Mouse (Mus musculus) brain, embryonic 14.5 days (tissue): ENCODE data around the gene Sema4b.

ENCODE experiments used
- CTCF ChIP-seq: fragments of 200-500 bp; IDR thresholded peaks from 2 replicates; pipeline ENCODE4 v1.5.1; 2012; ENCODE audit warnings: inconsistent platforms, mild to moderate bottlenecking, moderate library complexity, borderline replicate concordance; ENCODE audit not compliant: insufficient read depth, insufficient read length; ENCODE audit errors: extremely low read depth
- POLR2A ChIP-seq: fragments of 200-500 bp; IDR thresholded peaks from 2 replicates; pipeline ENCODE4 v1.6.1; 2012; ENCODE audit warnings: mild to moderate bottlenecking, inconsistent platforms, borderline replicate concordance; ENCODE audit not compliant: poor library complexity, insufficient read depth, insufficient read length, severe bottlenecking; ENCODE audit errors: extremely low read depth

- TF ChIP-seq POLR2A (no peak), CTCF (no peak)
Observed at GRCm38 (mm10) chr7:80171345-80171744, 15.3 kb upstream of the Sema4b start.
